Mouse (Mus musculus) kidney, adult 11 months (tissue): ENCODE results near the gene Fbxo42.

ENCODE experiments used
- DNase-seq: peaks from one replicate; pipeline ENCODE4 v3.0.0; 2022

Gene Fbxo42

DNA sequence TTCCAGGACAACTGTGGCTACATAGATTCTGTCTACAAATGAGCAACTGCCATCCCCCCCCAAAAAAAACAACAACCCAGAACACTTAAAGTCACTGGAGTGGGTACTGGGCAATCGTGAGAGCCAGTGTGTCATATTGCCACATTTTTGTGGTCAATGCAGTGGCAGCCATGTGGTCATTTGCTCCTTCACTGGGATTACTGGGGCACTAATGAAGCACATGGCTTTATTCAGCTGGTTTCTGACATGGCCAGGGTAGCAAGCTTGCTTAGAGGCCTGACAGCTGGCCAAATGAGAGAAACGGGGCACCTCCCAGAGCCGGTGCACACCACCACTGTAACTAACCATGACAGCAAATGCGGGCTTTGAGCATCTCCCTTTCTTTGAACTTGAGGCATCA lies 30.8 kb downstream of the Fbxo42 start:
- DNase-seq, result no peak

DNA sequence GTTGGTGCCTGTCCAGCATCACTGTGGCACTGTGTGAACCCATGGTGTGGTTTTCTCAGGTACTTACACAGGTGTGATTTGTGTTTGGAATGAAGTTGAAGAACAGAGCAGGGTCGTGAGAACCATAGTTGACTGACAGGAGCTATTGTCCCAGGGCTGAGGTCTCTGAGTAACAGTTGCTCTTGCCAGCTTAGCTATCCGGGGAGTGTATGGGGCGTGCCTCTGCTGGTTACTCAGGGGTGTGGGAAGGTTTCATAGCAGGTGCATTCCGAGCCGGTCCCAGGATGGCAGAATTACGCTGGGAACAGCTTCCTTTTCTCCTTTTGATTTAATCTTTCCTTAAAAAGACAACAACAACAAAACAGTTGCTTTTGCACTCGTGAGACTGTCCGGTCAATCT lies 33.1 kb downstream of the Fbxo42 start:
- no peak for DNase-seq

DNA sequence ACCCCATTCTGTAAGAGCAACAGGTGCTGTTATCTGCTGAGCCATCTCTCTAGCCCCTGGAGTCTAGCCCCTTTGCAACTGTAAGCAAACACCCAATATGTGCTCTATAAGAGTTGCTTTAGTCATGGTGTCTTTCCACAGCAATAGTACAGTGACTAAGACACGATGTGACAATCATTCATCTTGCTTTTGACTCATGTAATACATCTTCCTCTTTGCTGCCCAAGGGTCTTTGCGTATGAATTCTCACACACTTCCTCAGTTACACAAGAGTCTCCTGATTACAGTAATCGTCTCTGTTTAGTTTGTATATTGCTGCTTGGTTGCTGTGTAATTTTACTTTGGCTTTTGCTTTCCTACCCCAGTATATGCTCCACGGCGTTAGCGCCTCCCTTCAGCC lies 34.3 kb downstream of the Fbxo42 start:
- no peak for DNase-seq

DNA sequence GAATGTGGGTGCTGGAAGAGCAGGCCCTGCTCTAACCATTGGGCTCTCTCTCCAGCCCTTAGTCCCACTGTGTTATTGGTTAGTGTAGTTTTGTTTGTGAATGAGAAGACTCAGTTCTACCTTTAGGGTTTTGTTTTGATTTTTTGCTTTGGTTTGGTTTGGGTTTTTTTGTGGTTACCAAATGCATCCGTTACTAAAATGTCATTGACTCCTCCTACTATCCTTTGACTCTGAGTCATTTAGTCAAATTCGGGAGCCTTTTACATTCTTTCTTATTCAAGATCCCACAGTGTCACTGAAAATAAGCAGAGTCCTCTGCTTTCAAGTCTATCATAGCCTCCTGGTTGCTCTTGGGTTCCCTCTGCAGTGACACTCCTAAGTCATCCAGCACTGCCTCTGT lies 36.2 kb downstream of the Fbxo42 start:
- no peak for DNase-seq

DNA sequence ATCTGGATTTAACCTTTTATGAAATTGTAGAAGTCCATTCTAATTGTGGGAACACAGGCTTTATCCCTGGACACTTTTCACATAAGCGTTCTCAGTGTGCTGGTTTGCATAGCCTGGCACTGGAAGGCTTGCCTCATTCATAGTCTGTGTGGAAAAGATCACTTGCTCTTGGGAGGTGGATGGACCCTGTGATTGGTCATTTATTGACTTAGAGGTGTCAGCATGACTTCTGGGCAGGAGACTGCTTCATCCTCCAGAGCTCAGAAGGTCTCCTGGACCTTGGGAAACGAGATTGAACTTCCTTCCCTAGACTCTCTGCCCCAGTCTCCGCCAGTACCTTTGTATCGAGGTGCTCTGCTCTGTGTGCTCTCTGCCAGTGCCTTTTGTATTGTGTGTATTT lies 36.7 kb downstream of the Fbxo42 start:
- peak; percentile 19 for DNase-seq

DNA sequence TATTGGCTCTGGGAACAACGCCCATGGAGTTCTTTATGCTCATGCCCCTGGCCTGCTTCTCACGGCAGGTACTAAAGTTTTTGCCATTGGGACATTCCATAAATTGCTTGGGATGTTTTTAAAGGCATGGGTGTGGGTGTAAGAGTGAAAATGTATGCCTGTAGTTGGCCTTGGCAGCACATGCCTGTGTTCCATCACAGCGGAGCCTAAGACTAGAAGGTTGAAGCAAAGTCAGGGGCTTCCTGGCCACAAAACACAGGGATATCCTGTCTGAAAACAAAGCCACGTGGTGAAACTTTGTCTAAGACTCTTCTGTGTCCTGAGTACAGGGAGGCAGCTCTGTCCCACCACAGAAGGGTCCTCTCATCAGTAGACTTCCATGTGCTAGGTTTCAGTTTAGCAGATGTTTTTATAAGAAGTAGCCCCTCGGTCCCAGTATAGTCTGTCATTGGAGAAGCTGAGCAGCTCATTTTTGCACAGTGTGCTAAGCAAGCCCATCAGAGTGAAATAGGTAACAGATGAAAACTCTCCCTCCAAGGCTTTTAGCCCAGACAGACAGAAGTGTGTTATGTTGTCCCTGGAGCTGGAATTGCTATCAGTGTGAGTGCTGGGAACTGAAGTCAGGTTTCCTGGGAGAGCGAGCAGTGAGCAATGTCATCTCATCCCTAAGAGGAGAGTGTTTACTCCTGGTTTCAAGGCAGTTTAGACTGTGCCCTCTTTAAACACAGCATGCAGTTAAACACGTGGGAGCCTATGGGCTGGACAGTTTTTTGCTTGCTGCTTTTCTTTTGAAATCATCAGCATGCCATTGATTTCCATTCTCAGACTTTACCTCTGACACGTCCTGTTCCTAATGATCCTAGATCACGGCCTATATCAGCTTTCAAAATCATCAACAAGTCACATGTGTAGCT lies 39.5 kb downstream of the Fbxo42 start:
- DNase-seq, result no peak

DNA sequence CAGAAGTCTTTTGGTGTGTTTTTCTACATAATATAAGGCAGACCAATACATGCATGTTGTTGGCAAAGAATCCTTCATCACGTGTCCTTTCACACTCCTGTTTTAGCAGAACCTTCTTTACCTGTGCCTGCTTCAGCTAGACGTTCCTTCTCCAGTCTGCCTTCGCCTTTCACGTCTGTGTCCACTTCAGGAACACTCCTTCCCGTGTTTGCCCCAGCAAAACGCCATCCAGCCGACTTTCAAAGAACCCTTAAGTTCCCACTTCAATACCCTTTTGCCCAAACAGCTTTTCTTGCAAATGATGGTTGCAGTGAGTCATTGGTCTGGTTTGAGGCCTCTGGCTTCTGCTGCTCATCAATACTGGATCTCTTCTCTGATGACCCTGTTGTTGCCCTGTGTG lies 43.6 kb downstream of the Fbxo42 start:
- DNase-seq, result no peak

DNA sequence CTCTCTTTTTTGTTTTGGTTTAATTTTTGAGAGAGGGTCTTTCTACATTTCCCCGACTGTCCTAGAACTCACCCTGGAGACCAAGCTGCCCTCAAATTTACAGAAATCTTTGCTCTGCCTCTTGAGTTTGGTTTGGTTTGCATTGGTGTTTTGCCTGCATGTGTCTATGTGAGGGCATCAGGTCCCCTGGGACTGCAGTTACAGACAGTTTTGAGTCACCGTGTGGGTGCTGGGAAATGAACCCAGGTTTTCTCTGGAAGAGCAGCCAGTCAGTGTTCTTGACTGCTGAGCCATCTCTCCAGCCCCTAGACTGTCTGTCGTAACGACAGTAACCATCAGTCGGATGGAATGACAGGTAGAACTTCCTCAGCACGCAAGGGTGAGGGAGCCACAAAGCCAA lies 46.8 kb downstream of the Fbxo42 start:
- no peak for DNase-seq

DNA sequence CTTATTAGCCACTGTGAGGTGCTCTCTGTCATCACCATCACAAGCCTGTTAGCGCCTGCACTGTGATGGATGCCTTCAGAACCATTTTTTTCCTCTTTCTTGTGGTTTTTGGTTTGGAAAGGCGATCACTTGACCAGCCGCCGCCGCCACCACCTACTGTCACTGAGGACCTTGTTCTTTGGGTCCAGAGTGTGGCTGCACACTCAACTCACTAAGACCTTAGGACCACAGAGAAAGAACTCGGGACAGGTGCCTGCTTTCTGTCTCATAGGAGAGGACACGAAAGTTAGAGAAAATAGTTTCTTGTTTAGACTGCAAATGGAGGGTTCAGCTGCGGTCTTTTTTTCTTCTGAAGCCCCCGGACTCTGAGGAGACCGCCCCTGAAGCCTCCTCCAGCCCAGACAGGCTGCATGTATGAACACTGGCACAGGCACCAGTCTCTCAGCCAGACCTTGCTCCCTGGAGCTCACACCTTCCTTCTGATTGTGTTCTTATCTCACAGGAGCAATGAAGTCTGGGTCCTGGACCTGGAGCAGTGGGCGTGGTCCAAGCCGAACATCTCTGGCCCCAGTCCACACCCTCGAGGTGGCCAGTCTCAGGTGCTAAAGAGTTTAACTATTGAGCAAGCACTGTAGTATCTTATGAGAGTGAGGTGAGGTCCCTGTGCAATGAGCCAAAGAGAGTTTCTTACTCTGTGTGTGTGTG lies 49.4 kb downstream of the Fbxo42 start:
- no peak for DNase-seq

DNA sequence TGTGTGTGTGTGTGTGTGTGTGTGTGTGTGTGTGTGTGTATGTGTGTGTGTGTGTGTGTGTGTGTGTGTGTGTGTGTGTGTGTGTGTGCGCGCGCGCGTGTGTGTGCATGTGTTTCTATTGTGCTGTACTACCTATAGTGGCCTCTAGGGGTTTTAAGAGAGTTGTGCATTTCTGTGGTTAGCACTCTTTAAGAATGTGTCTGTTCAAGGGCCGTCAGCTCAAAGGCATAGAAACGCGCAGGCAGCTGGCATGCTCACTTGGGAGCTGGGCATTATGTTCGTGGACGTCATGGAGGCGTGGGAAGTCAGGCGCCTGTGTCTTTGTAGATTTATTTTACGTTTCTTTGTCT lies 49.9 kb downstream of the Fbxo42 start:
- DNase-seq, result no peak

DNA sequence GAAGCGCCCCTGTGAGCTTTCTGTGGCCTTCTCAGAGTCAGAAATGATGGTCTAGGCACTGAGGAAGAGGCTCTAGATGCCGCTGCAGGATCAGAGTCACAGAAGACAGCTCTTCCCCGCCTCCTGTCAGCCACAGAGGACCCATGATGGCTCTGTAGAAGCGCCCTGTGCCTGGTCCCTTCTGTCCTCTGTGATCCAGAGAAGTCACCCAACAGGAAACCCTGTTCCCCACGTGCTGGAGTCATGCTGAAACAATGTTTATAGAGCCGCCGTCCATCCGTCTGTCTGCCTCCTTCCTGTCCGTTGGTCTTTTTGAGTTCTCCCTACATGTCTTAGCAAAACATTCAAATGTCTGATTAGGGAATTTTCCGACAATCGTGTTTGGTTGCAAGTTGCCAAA lies 53.2 kb downstream of the Fbxo42 start:
- no peak for DNase-seq

DNA sequence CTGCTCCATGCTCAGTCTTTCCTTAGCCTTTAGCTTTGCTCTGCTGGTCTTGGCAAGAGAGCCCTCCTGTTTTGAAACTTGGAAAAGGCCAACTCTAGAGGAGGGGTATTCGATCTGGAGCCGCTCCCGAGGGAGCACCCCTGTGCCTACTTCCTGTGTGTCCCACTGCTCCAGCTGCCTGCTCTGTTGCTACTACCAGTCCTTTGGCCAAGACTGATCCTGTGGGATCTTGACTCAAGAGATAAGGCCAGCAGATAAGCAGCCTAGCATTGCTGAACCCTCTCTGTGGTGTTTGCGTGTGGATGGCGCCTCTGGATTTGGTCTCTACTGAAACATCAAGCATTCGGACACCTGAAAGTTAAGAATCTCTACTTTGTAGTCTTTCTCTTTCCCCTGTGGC lies 54.5 kb downstream of the Fbxo42 start:
- no peak for DNase-seq

DNA sequence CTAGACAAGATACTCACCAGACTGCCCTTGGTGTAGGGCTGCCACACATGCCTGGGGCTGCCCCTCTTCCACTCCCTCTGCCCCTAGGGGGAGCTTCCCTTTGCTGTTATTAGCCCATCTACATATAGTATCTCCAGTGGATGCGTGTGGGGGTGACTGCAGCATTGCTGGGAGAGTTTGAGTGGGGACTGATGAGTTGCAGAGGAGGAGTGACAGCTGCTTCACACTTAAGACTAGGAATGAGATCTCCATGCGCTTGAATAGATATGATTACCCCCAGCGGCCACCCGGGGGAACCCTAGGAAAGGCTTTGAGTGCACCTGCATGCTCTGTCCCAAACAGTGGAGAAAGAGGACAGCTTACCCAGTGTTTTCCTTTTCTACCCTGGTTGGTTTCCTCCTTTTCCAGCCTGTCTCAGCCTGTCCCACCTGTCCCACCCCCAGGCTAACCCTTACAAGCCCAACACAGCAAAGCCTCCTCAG lies 56.9 kb downstream of the Fbxo42 start:
- DNase-seq, result no peak

DNA sequence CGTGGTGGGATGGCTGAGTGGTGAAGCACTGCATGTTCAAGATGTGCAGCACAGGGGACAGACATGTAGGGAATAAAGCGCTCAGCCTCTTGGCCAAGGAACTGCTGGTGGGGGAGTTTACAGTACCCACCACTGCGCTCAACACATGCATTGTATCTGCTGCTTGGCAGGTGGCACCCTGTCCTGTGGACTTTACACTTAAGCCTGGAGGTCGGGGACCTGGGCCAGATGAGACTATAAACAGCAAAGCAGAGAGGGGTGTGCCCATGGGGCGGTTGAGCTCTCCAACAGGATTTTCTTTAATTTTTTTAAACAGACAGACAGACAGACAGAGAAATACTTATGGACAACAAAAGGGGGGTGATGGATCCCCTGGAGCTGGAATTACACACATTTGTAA lies 59.4 kb downstream of the Fbxo42 start:
- peak; percentile 46 for DNase-seq

DNA sequence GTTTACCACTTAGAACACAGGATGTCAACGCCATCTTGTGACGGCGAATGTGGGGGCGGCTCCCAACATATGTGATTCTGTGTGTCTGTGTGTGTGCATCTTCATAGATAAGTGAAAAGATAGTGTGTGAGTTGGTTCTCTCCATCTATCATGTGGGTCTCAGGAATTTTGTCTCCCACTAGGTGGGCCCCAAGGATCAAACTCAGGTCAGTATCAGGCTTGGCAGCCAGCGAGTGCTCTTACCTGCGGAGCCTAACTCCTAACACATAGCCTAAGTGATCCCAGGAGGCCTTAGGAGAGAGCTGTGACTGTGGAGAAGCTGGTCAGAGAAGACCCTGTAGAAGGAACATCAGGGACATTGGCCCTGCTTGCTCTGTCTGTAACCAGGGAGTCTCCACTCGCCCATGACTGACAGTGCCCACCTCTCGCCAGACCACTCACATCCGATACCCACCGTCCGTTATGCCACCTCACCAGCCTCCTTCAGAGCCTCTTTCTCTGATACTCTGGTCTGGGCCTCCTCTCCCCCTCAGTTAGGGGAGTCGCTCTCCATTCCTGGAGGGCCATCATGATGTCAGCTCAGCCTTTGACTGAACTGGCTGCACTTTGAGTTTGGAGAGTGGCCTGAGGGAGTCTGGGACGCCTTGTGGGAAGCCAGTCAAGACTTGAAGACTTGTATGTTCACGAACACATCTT lies 63.0 kb downstream of the Fbxo42 start:
- DNase-seq, result peak; percentile 32

DNA sequence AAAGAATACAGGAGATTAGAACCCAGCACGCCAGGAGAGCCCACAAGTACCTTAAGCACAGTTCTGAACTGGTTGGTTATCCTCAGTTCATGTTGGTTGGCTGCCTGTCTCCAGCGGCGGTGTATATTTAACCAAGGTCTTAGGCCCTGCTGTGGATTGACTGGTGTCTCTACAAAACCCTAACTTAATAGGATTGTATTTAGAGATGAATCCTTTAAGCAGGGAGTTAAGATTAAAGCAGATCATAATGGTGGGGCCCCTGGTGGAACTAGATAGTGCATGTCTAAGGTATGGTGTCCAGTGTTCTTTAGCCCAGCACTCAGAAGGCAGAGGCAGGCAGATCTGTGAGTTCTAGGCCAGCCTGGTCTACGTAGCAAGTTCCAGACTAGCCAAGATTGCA lies 63.9 kb downstream of the Fbxo42 start:
- DNase-seq, result no peak

DNA sequence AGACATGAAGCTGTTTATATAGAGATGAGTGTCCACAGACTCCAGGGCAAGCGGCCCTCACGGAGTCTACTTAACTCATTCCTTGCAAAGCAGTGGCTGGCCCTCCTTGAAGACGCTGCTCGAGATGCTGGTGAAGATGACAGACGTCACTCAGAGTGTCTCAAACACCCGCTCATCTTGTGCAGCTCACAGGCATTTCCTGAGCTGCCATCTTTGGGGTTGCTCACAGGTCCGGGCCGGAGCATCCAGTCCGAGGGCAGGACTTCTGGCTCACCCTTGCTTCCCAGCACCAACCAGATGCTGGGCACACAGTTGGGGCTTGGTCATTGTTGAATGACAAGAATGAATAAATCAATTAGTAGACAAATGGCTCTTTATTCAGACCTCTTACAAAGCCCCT lies 65.2 kb downstream of the Fbxo42 start:
- no peak for DNase-seq

DNA sequence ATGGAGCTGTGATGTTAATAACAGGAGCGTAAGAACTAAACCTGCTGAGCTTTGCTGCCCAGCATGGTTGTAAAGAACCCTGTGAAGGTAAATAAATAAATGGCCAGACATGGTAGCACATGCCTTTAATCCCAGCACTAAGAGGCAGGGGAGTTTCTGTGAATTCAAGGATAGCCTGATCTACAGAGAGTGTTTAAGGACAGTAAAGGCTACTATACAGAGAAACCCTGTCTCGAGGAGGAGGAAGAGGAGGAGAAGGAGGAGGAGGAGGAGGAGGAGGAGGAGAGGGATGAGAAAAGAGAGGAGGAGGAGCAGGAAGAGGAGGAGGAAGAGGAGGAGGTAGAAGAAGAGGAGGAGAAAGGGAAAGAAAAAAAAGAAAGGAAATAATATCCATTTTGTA lies 65.6 kb downstream of the Fbxo42 start:
- no peak for DNase-seq

DNA sequence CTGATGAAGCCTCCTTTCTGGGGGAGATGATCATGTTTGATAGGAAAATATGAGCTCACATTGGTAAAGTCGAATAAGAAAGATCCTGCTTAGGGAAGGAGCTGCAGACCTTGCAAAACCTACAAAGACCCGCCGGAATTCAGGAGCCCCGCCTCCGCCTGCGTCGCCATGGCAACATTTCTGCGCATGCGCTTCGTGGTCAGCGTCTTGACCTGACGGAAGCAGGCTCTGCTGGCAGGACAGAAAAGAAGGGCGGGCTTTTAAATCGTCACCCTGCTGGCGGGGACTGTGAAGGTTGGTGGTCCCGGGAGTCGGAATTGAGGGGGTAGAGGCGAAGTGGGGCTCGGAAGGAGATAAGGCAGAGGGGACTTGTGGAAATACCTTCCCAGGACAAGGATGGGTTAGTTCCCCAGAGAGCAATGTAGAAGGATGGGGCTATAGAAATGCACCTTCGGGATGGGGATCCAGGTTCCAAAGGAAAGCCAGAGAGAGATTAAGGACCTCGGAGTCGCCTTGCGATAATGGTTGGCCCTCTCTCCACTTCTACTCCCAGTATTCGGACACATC lies 66.1 kb downstream of the Fbxo42 start, which contains the start of gene Rsg1:
TSS of gene Rsg1 (plus strand) at position 187 of the 567 bp plus-strand sequence.
- DNase-seq, result peak; percentile 94

DNA sequence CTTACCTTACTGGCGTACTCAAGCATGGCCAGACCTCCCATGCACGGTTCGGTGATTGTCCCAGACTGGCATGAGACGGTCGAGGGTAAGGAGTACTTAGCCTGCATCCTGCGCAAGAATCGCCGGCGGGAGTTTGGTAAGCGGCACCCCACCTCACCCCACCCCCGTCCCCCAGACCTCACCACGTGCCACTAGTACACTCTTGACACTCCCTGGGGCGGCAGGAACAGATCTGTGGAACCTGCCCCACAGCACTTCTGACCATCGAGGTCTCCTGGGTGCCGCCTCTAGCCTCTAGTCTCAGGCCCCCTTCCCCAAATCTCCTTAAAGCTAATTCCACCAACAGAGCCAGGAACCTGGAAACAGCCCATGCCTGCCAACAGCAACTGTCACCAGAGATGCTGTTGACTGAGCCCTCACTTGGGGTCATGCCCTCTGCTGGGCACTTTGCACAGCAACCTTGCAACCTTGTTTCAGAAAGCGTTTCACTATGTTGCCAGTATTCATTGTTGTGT lies 66.7 kb downstream of the Fbxo42 start:
- DNase-seq, result no peak

DNA sequence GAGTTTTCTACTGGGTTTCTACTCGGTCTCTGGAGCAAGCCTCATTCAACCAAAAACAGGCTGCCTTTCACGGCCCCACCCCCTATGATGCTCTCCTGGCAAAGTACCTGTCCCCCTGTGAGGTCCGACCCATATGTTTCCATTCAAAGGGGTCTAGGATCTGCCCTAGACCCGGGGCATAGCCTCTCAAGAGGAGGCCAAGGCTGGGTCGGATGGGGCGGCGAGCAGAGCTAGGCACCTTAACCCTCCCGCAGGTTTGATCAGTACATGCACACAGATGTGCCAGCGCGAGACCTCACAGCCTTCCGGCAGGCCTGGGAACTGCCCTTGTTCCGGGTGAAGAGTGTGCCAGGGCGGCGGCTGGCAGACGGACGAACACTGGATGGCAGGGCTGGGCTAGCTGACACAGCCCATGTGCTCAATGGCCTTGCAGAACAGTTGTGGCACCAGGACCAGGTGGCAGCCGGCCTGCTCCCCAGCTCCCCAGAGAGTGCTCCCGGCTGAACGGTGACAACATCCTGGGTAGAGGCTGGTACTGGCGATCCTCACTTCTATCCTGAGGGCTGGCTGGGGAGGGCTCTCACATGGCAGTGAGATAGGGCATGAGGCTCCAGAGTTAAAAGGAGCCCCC lies 72.0 kb downstream of the Fbxo42 start:
- DNase-seq, result no peak

DNA sequence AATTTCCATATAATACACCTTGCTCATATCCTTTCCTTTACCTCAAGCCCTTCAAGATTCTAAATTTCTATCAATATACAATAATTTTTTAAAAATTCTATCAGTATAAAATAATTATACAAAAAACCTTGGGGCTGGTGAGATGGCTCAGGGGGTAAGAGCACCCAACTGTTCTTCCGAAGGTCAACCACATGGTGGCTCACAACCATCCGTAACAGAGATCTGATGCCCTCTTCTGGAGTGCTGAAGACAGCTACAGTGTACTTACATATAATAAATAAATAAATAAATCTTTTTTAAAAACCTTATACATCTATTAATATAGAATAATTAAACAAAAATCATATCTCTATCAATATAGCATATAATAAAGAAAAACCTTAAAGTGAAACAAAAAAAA lies 74.1 kb downstream of the Fbxo42 start:
- no peak for DNase-seq

DNA sequence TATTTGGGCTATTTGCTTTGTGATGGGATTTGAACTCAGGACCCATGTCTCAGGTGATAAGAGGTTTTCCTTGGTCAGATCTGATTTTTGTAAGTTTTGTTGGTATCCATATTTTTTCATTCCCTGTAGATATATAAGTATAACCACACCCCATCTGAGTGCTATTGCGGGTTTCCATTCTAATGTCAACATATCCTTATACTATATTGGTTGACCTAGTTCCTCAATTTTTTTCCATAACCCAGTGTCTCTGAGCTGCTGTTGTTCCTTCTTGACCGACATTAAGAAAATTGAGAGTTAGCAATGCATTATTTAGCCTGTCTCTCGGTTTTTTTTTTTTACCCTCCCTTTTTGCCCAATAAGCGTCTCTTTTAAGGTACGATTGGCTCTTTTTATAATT lies 75.0 kb downstream of the Fbxo42 start:
- DNase-seq, result no peak
